Mouse (Mus musculus) forebrain, embryonic 12.5 days (tissue): ENCODE results near the gene Hsp90b1. TPM values are rescaled to one million over a fixed set of nuclear protein-coding genes. Genes with fewer than 3 reads are reported as not detected.

Experiments
- ATAC-seq: fragments of 200-750 bp; cut with Nextera tagmentation; 2 replicates; pipeline ENCODE4 v1.8.0; 2017; ENCODE audit warnings: moderate TSS enrichment; ENCODE audit not compliant: low FRiP score
- H3K27ac ChIP-seq: fragments of 300-500 bp; sonication (generic); 2 replicates; pipeline ENCODE4 v1.5.1; 2016; ENCODE audit warnings: mild to moderate bottlenecking
- H3K27me3 ChIP-seq: fragments of 300-500 bp; sonication (generic); 2 replicates; pipeline ENCODE4 v1.6.1; 2016; ENCODE audit warnings: mild to moderate bottlenecking
- H3K36me3 ChIP-seq: fragments of 300-500 bp; sonication (generic); replicated peaks from 2 replicates; pipeline ENCODE4 v1.6.1; 2016; ENCODE audit warnings: mild to moderate bottlenecking
- H3K4me1 ChIP-seq: fragments of 300-500 bp; sonication (generic); 2 replicates; pipeline ENCODE4 v1.6.1; 2016
- H3K4me2 ChIP-seq: fragments of 300-500 bp; sonication (generic); 2 replicates; pipeline ENCODE4 v1.6.1; 2016; ENCODE audit warnings: mild to moderate bottlenecking, moderate library complexity
- H3K4me3 ChIP-seq: fragments of 300-500 bp; sonication (generic); replicated peaks from 2 replicates; pipeline ENCODE4 v1.5.1; 2016; ENCODE audit warnings: mild to moderate bottlenecking
- H3K9ac ChIP-seq: fragments of 300-500 bp; sonication (generic); 2 replicates; pipeline ENCODE4 v1.6.1; 2016; ENCODE audit warnings: mild to moderate bottlenecking
- H3K9me3 ChIP-seq: fragments of 300-500 bp; sonication (generic); 2 replicates; pipeline ENCODE4 v1.6.1; 2016
- WGBS: fragments of 180-500 bp; shearing (Covaris S2); methylation state at CpG from one replicate; pipeline ENCODE4 v1.1.7; 2016; 5-methylcytosine and 5-hydroxymethylcytosine counted together
- polyA plus RNA-seq: library from polyadenylated mRNA; unstranded; fragments of >200 nt; fragmentation: Nextera tagmentation; extraction: Ambion mirVana; gene quantifications from 2 replicates; pipeline ENCODE4 v1.2.1, GENCODE M21; 2016

Hsp90b1 gene
- 468 and 481 TPM in 2 replicates for polyA plus RNA-seq

DNA sequence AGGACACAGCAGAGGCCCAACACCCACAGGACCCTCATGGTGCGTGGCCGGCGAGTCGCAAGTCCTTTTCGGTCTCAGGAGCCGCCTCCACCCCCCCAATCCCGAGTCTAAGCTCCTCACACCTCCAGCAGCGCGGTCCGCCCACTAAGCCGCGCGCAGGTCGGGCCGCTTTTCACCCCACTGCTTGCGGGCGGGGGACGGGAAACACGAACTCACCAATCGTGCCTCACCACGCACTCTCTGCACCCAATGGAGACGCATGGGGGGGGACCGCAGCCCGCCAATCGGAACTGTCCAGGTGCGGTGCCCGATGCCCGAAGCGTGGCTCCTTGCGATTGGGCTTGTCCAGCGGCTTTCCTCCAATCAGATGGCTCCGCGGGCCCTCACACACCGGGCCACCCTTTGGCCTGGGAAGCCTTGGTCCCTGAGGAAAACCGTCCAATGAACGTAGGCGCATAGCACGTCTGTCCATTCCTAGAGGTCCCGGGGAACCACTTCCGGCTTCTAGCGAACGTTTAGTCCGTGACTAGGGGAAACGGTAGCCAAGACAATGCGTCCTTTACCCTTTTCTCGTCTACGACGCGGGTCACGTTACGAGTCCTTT is at the start of gene Hsp90b1, which contains the start of gene Ttc41:
Gene Hsp90b1 (minus strand): TSS at position 192 of the 604 bp plus-strand sequence.
Gene Ttc41 (plus strand): TSS at position 494 of the 604 bp plus-strand sequence.
- Histone ChIP-seq H3K27me3 (no peaks in the 10 kb centered on the region), H3K4me2 (peak within 1 kb of the TSS; percentile 88), H3K4me3 (peak within 1 kb of the TSS; percentile 87), H3K9ac (peak within 1 kb of the TSS; percentile 87), H3K36me3 (peaks cover 29% of the 10 kb centered on the region), H3K27ac (peak within 1 kb of the TSS; percentile 94), H3K4me1 (peaks cover 47% of the 10 kb centered on the region), H3K9me3 (no peaks in the 10 kb centered on the region)
- ATAC-seq = peak; percentile 98
- under 1% methylated on average over 51 of the region's 51 CpGs for WGBS

DNA sequence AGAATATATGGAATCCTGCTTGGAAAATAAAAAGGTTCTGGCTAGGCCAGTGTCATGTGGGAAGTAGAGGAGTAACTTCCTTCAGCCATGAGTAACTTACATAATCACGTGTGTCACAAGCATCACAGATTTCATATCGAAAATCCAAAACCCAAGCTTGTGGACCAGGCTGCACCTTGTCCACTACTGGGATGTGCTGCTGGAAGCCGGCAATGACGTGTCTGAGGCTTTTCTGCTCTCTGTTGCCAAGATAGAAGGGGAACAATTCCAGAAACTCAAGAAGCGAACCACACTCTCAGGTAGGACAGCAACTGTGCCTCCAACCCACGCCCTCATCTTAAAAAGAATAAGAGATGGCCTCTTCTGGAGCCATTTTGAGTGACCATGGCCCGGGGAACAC is 39.0 kb upstream of the Hsp90b1 start:
- H3K4me3 ChIP-seq = no peak overlapping the region

GRCm38 (mm10) chr10:86742918-86743317 is 37.6 kb upstream of the Hsp90b1 start:
- H3K4me3 ChIP-seq = no peak overlapping the region
- H3K36me3 ChIP-seq = no peaks in the 10 kb centered on the region
- 89% methylated on average over 2 of the region's 2 CpGs for WGBS
- no peak overlapping the region for H3K9ac ChIP-seq
- no peaks in the 10 kb centered on the region for H3K27me3 ChIP-seq
- no peak overlapping the region for H3K27ac ChIP-seq
- H3K9me3 ChIP-seq = no peaks in the 10 kb centered on the region
- no peak for ATAC-seq
- no peak overlapping the region for H3K4me2 ChIP-seq
- H3K4me1 ChIP-seq = no peaks in the 10 kb centered on the region

More for the DNA sequence above, 39.0 kb upstream of the Hsp90b1 start:
- Histone ChIP-seq H3K9me3 (no peaks in the 10 kb centered on the region), H3K27ac (no peak overlapping the region), H3K4me2 (no peak overlapping the region), H3K4me1 (no peaks in the 10 kb centered on the region), H3K36me3 (no peaks in the 10 kb centered on the region), H3K27me3 (no peaks in the 10 kb centered on the region), H3K9ac (no peak overlapping the region)
- no peak for ATAC-seq
- WGBS = 88% methylated on average over 7 of the region's 7 CpGs

DNA sequence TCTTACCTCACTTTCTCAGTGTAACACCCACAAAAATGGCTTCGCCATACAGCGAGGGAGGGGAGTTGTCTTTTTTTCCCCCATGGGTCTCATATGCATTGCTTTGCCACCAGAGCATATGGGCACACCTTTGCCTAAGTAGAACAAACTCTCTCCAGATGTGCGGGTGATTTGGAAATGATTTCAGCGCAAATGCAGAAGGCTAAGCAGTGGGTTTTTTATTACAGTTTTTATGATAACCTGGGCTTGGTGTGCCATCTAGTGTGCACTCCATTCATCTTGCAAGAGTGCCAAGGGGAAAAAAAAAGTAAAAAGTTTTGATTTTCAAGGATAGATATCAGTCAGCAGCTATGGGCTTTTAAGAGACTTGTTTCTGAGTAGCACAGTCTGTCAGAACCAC is 29.7 kb upstream of the Hsp90b1 start:
- Histone ChIP-seq H3K36me3 (no peaks in the 10 kb centered on the region), H3K4me1 (no peaks in the 10 kb centered on the region), H3K27me3 (no peaks in the 10 kb centered on the region), H3K9ac (no peak overlapping the region), H3K9me3 (no peaks in the 10 kb centered on the region), H3K4me3 (no peak overlapping the region), H3K4me2 (no peak overlapping the region), H3K27ac (no peak overlapping the region)
- no peak for ATAC-seq
- 88% methylated on average over 4 of the region's 4 CpGs for WGBS

GRCm38 (mm10) chr10:86731500-86731863 is 26.2 kb upstream of the Hsp90b1 start:
- Histone ChIP-seq H3K9me3 (no peaks in the 10 kb centered on the region), H3K36me3 (no peaks in the 10 kb centered on the region), H3K9ac (no peak overlapping the region), H3K4me1 (peaks cover 11% of the 10 kb centered on the region), H3K27ac (no peak overlapping the region), H3K4me3 (no peak overlapping the region), H3K27me3 (0 out of 2 replicates have a peak, but pooled peaks cover 3% of the 10 kb centered on the region), H3K4me2 (no peak overlapping the region)
- ATAC-seq = no peak
- 70% methylated on average over 2 of the region's 2 CpGs for WGBS

- Histone ChIP-seq H3K27me3 (0 out of 2 replicates have a peak, but pooled peaks cover 3% of the 10 kb centered on the region), H3K4me1 (peaks cover 11% of the 10 kb centered on the region), H3K4me2 (peak overlapping the region; percentile 62), H3K36me3 (no peaks in the 10 kb centered on the region), H3K9ac (peak overlapping the region; percentile 68), H3K27ac (no peak overlapping the region), H3K4me3 (peak overlapping the region; percentile 46), H3K9me3 (no peaks in the 10 kb centered on the region)
- 14% methylated on average over 22 of the region's 22 CpGs for WGBS
- no peak for ATAC-seq
Measured at GRCm38 (mm10) chr10:86730823-86731499, 25.7 kb upstream of the Hsp90b1 start.

- Histone ChIP-seq H3K36me3 (no peaks in the 10 kb centered on the region), H3K27ac (no peak overlapping the region), H3K9me3 (no peaks in the 10 kb centered on the region), H3K9ac (no peak overlapping the region), H3K27me3 (0 out of 2 replicates have a peak, but pooled peaks cover 3% of the 10 kb centered on the region), H3K4me3 (no peak overlapping the region), H3K4me1 (peaks cover 11% of the 10 kb centered on the region), H3K4me2 (no peak overlapping the region)
- WGBS = 92% methylated on average over 3 of the region's 3 CpGs
- ATAC-seq = no peak
Measured at GRCm38 (mm10) chr10:86728176-86728575, 22.9 kb upstream of the Hsp90b1 start.

- H3K9me3 ChIP-seq = no peaks in the 10 kb centered on the region
- H3K9ac ChIP-seq = peak overlapping the region; percentile 44
- H3K36me3 ChIP-seq = no peaks in the 10 kb centered on the region
- ATAC-seq = peak; percentile 73; the same call in 1 of the 2 replicates
- WGBS = 6% methylated on average over 12 of the region's 12 CpGs
- 0 out of 2 replicates have a peak overlapping the region, but pooled peaks have one; percentile 32 for H3K27ac ChIP-seq
- peak overlapping the region; percentile 54 for H3K4me2 ChIP-seq
- H3K4me1 ChIP-seq = peaks cover 11% of the 10 kb centered on the region
- H3K4me3 ChIP-seq = peak overlapping the region; percentile 20
- 0 out of 2 replicates have a peak, but pooled peaks cover 3% of the 10 kb centered on the region for H3K27me3 ChIP-seq
Measured at GRCm38 (mm10) chr10:86727548-86727980, 22.3 kb upstream of the Hsp90b1 start.

DNA sequence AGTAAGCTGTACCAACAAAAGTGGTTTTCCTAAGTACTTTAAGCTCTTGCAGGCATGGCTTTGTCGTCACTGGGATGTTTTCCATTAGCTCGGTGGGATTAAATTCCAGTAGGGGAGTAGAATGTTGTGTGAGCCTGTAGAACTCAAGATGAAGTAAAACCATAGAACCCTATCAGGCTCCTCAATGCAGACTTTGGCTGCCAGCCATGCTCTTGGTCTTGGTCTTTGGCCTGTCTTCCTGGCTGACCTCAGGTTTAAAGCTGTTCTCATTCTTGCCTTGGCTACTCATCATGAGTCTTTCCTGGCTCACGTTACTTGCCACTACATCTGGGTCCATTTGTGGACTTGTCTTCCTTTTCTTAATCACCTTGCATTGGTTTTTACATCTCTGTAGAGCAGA is 6.8 kb upstream of the Hsp90b1 start:
- Histone ChIP-seq H3K9me3 (no peaks in the 10 kb centered on the region), H3K36me3 (no peaks in the 10 kb centered on the region), H3K9ac (no peak overlapping the region), H3K4me2 (no peak overlapping the region), H3K27me3 (no peaks in the 10 kb centered on the region), H3K4me1 (no peaks in the 10 kb centered on the region), H3K27ac (no peak overlapping the region), H3K4me3 (no peak overlapping the region)
- ATAC-seq = no peak
- WGBS = 76% methylated on average over 3 of the region's 3 CpGs

- peaks cover 14% of the 10 kb centered on the region for H3K36me3 ChIP-seq
- no peak overlapping the region for H3K9ac ChIP-seq
- 86% methylated on average over 3 of the region's 3 CpGs for WGBS
- H3K4me1 ChIP-seq = peaks cover 32% of the 10 kb centered on the region
- H3K27me3 ChIP-seq = no peaks in the 10 kb centered on the region
- no peak overlapping the region for H3K27ac ChIP-seq
- H3K9me3 ChIP-seq = no peaks in the 10 kb centered on the region
- ATAC-seq = no peak
- H3K4me2 ChIP-seq = no peak overlapping the region
- H3K4me3 ChIP-seq = no peak overlapping the region
Measured at GRCm38 (mm10) chr10:86707134-86707533, 1.8 kb upstream of the Hsp90b1 start.

DNA sequence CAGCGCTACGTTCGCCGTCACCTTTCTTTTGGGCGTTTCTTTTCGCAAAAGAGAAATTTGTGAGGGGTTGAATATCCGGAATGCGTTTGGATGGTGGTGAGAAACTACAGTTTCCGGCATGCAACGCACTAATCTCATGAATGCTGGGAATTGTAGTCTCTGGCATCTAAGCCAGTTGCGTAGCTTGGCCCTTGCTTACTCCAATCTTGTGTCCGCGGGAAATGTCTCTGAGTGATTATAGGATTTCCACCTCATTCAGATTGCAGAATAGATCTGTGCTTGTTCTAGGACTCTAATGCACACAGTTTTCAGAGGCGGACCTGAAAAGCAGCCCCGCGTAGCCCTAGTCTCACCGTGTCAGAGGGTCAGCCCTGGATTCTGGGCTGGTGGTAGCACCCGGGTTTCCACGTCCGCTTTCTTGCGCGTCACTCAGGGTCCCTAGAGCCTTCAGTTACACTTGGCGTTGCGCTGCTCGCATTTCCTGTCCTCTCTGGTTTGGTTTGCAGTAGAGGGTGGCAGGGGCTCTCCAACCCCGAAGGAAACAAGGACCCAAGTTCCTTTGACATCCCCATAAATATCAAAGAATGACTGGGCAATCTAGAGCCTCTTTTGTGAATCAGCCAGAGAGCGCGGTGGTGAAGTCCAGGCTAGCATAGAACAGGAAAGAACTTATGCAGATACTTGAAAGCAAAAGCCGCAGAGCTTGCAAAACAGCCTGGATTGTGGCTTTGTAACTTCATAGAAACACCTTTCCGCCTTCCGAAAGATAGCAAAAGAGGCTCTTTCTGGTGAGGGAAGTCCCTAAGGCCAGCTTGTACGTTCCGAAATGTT is 828 bp upstream of the Hsp90b1 start:
- peak overlapping the region; percentile 94 for H3K27ac ChIP-seq
- H3K36me3 ChIP-seq = peaks cover 22% of the 10 kb centered on the region
- no peaks in the 10 kb centered on the region for H3K9me3 ChIP-seq
- peak overlapping the region; percentile 68 for H3K4me2 ChIP-seq
- H3K4me1 ChIP-seq = peaks cover 39% of the 10 kb centered on the region
- ATAC-seq = peak; percentile 88
- H3K4me3 ChIP-seq = peak overlapping the region; percentile 87
- 5% methylated on average over 33 of the region's 33 CpGs for WGBS
- H3K9ac ChIP-seq = peak overlapping the region; percentile 62
- no peaks in the 10 kb centered on the region for H3K27me3 ChIP-seq

- WGBS = under 1% methylated on average over 33 of the region's 33 CpGs
- Histone ChIP-seq H3K9me3 (no peaks in the 10 kb centered on the region), H3K27me3 (no peaks in the 10 kb centered on the region), H3K4me2 (peak overlapping the region; percentile 88), H3K9ac (peak overlapping the region; percentile 87), H3K4me3 (peak overlapping the region; percentile 87), H3K4me1 (peaks cover 52% of the 10 kb centered on the region), H3K36me3 (peaks cover 36% of the 10 kb centered on the region), H3K27ac (peak overlapping the region; percentile 87)
- no peak for ATAC-seq
Measured at GRCm38 (mm10) chr10:86704589-86705191, 619 bp downstream of the Hsp90b1 start.
